Mouse (Mus musculus) liver, adult 2 months (tissue): ENCODE measurements around the gene Sdsl.

ENCODE experiments used
- CTCF ChIP-seq: fragments of 200-500 bp; IDR thresholded peaks from 2 replicates; pipeline ENCODE4 v1.5.1; 2011; ENCODE audit warnings: low read depth, low read length, control low read depth
- POLR2A ChIP-seq: fragments of 200-500 bp; IDR thresholded peaks from 2 replicates; pipeline ENCODE4 v1.6.1; 2011; ENCODE audit warnings: low read length, control low read depth; ENCODE audit not compliant: insufficient read depth; ENCODE audit errors: extremely low read depth

DNA sequence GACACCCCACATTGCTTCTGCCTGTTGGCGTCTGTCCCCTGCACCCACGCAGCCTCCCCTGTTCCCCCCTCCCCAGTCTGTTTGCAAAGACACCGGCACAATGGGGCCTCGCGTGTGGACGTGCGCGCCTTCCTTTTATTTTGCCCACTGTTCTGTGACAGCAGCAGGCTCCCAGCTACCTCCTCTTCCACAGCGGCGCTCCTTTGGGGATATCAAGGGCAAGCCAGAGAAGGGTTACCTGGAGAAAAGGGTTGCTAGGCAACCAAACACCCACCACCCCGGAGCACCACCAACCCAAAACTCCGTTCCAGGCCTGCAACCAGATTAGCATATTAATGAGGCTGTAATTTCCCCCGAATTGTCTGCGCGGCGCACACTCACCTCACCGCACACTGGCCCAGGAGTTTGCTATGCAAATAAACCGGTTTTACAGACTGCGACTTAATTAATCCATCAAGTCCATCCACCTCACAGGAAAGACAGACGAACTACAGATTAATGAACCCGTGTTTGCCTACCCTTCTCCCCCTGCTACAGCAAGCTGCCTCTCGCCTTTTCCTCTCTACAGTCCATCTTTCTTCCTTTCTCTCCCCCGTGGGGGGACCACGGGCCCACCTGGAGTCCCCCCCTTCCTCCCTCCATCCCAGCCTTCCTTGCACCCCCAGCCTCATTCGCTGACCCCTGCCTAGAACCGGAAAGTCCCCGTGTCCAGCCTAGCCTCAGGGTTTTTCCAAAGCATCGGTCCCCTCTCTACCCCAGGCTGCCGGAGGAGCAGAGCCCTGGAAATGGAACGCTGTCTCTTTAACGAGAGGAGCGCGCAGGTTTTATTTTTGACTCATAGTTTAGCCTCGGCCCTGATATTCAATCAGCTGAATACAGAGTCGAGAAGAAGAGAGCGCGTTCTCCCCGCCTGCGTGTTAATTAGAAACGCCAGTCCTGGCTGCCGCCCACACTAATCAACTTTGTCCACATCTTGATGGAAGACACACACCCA is 62.9 kb downstream of the Sdsl start:
- TF ChIP-seq CTCF (no peak), POLR2A (no peak)
